Mouse (Mus musculus) forebrain, embryonic 12.5 days (tissue): Measurements from ENCODE around the gene Zap70. TPM values are rescaled to one million over a fixed set of nuclear protein-coding genes. Genes with fewer than 3 reads are reported as not detected.
"Not testable (repeated sequence)": the region's sequence is repeated elsewhere in the genome, so short reads cannot be mapped to it uniquely, and the experiment has no call there.

ENCODE experiments used
- ATAC-seq: fragments of 200-750 bp; cut with Nextera tagmentation; 2 replicates; pipeline ENCODE4 v1.8.0; 2017; ENCODE audit warnings: moderate TSS enrichment; ENCODE audit not compliant: low FRiP score
- H3K27ac ChIP-seq: fragments of 300-500 bp; sonication (generic); 2 replicates; pipeline ENCODE4 v1.5.1; 2016; ENCODE audit warnings: mild to moderate bottlenecking
- H3K27me3 ChIP-seq: fragments of 300-500 bp; sonication (generic); 2 replicates; pipeline ENCODE4 v1.6.1; 2016; ENCODE audit warnings: mild to moderate bottlenecking
- H3K36me3 ChIP-seq: fragments of 300-500 bp; sonication (generic); replicated peaks from 2 replicates; pipeline ENCODE4 v1.6.1; 2016; ENCODE audit warnings: mild to moderate bottlenecking
- H3K4me1 ChIP-seq: fragments of 300-500 bp; sonication (generic); 2 replicates; pipeline ENCODE4 v1.6.1; 2016
- H3K4me2 ChIP-seq: fragments of 300-500 bp; sonication (generic); 2 replicates; pipeline ENCODE4 v1.6.1; 2016; ENCODE audit warnings: mild to moderate bottlenecking, moderate library complexity
- H3K4me3 ChIP-seq: fragments of 300-500 bp; sonication (generic); replicated peaks from 2 replicates; pipeline ENCODE4 v1.5.1; 2016; ENCODE audit warnings: mild to moderate bottlenecking
- H3K9ac ChIP-seq: fragments of 300-500 bp; sonication (generic); 2 replicates; pipeline ENCODE4 v1.6.1; 2016; ENCODE audit warnings: mild to moderate bottlenecking
- H3K9me3 ChIP-seq: fragments of 300-500 bp; sonication (generic); 2 replicates; pipeline ENCODE4 v1.6.1; 2016
- WGBS: fragments of 180-500 bp; shearing (Covaris S2); methylation state at CpG from one replicate; pipeline ENCODE4 v1.1.7; 2016; 5-methylcytosine and 5-hydroxymethylcytosine counted together
- polyA plus RNA-seq: library from polyadenylated mRNA; unstranded; fragments of >200 nt; fragmentation: Nextera tagmentation; extraction: Ambion mirVana; gene quantifications from 2 replicates; pipeline ENCODE4 v1.2.1, GENCODE M21; 2016

Zap70 gene
- polyA plus RNA-seq, 1 experiment from 2014 or later, result 0.55 TPM

DNA sequence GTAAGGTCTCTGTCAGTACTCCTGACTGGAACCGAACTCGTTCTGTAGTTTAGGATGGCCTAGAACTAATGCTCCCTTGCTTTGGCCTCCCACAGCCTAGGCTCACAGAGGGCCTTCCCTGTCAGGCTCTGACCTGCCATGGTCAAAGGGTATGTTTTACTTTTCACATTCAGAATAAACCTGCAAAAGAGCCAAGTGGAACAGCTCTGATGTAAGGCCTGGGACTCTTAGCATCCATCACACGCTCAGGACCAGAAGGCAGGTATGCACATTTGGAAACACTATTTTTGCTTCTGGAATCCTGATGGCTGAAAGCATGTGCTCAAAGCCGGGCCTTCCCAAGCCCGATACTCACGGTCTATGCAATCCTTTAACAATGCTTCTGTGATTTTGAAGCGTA, 50.2 kb downstream of the Zap70 start:
- Histone ChIP-seq H3K4me1 (no peaks in the 10 kb centered on the region), H3K27me3 (no peaks in the 10 kb centered on the region), H3K9ac (no peak overlapping the region), H3K4me3 (no peak overlapping the region), H3K27ac (no peak overlapping the region), H3K9me3 (no peaks in the 10 kb centered on the region), H3K4me2 (no peak overlapping the region), H3K36me3 (peaks cover 88% of the 10 kb centered on the region)
- WGBS, result 94% methylated on average over 7 of the region's 7 CpGs
- ATAC-seq, result no peak

DNA sequence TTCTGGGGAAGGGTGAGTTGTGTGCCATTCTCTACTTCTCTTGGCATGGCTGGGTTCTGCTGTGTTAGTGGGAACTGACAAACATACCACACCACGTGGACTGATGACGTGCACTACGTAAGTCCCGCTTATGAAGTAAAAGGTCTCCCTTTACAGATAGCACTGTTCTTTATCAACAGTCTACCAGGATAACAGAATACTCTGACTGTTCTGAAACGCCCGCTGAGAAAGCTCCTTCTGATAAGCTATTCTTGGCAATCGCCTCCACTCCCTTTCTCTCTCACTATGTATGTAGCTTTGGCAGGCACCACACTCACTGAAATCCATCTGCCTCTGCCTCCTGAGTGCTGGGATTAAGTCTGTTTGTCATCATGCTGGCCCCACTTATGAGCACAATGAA, 51.8 kb downstream of the Zap70 start:
- Histone ChIP-seq H3K9me3 (no peaks in the 10 kb centered on the region), H3K4me1 (no peaks in the 10 kb centered on the region), H3K27ac (no peak overlapping the region), H3K36me3 (peaks cover 88% of the 10 kb centered on the region), H3K27me3 (no peaks in the 10 kb centered on the region), H3K4me3 (no peak overlapping the region), H3K9ac (no peak overlapping the region), H3K4me2 (no peak overlapping the region)
- no peak for ATAC-seq
- WGBS, result 92% methylated on average over 7 of the region's 7 CpGs

DNA sequence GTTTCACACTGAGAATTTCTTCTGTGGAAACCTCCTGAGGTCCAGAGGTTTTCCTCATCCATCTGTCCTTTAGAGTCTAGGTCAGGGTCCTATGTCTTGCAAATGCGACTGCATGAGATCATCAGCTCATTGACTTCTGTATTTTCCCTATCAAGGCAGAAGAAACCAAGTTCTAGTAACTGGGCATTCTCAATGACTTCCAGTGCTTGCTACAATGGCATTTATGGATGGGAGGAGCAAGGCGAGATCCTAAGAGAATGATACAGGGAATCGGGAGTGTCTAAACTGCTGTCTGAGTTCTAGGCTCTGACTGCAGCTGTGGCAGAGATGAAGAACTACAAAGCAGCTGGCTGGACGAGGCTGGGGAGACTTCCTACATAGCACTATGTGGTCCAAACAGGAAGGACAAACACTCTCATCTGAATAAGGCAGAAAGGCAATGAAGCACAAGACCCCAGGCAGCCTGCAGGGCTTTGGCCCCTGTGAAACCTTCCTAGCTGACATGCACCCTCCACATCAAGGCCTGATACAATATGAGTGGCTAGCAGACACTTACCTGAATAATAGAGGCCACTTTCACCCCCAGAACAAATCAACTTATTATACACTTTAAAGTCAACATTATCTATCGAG, 52.8 kb downstream of the Zap70 start:
- no peaks in the 10 kb centered on the region for H3K27me3 ChIP-seq
- no peak for ATAC-seq
- H3K4me3 ChIP-seq, result no peak overlapping the region
- no peaks in the 10 kb centered on the region for H3K4me1 ChIP-seq
- no peak overlapping the region for H3K4me2 ChIP-seq
- no peaks in the 10 kb centered on the region for H3K9me3 ChIP-seq
- WGBS, result 83% methylated on average over 5 of the region's 5 CpGs
- H3K27ac ChIP-seq, result no peak overlapping the region
- H3K9ac ChIP-seq, result no peak overlapping the region
- peaks cover 85% of the 10 kb centered on the region for H3K36me3 ChIP-seq

DNA sequence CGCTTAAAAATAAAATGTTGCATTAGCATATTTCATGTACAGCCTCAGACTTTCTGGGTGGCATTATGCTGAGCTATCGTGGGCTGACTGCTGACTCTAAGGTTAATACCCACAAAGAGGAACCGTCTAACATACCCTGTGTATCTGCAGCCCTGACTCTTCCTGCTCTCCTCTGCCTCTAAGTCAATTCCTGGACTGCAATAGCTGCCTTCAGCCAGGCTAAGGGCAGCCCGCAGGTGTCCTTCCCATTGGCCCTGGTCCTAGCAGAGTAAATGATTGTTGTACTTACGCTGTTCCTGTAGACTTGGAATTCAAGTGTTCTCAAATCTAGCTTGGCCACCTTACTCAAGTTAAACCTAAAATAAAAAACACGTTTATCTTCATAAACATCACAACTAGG, 53.6 kb downstream of the Zap70 start:
- Histone ChIP-seq H3K4me1 (no peaks in the 10 kb centered on the region), H3K4me2 (no peak overlapping the region), H3K27ac (no peak overlapping the region), H3K9ac (no peak overlapping the region), H3K27me3 (no peaks in the 10 kb centered on the region), H3K9me3 (no peaks in the 10 kb centered on the region), H3K4me3 (no peak overlapping the region), H3K36me3 (peaks cover 82% of the 10 kb centered on the region)
- WGBS, result 92% methylated on average over 6 of the region's 6 CpGs
- ATAC-seq, result no peak

DNA sequence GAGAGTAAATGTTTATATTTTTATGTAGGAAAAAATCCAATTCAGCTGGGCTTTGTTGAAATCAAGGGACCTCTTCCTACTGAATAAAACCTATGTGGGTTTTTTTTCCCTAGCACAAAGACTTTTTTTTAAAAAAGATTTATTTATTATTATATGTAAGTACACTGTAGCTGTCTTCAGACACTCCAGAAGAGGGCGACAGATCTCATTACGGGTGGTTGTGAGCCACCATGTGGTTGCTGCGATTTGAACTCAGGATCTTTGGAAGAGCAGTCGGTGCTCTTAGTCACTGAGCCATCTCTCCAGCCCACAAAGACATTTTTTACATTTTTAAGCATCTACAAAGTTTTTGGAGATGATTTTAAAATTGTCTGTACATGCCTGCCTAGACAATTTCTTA, 60.3 kb downstream of the Zap70 start:
- H3K4me1 ChIP-seq, H3K4me2 ChIP-seq, H3K9ac ChIP-seq, H3K27me3 ChIP-seq, ATAC-seq, H3K9me3 ChIP-seq, H3K27ac ChIP-seq, H3K4me3 ChIP-seq: not testable (repeated sequence)
- H3K36me3 ChIP-seq, result peaks cover 70% of the 10 kb centered on the region
- 92% methylated on average over 4 of the region's 4 CpGs for WGBS

DNA sequence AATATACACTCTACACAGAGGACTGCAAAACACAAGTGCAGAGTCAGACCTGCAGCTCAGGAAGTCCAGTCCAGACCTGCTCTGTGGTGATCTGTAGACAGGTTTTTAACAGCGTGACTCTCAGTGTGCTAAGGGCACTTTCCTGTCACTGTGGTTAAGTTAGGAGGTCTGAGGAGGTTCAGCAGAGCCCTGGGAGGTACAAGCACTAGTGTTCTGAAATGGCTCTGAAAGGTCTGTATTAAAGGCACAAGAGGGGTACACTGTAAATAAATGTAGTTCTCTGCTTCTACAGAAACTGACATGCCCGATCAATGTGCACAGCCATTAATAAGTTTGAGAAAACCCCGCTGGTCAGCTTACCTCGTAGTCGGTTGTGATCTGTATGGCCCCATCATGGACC, 62.8 kb downstream of the Zap70 start:
- H3K27ac ChIP-seq, result no peak overlapping the region
- 95% methylated on average over 5 of the region's 5 CpGs for WGBS
- no peak for ATAC-seq
- H3K4me2 ChIP-seq, result no peak overlapping the region
- no peak overlapping the region for H3K9ac ChIP-seq
- no peak overlapping the region for H3K4me3 ChIP-seq
- H3K4me1 ChIP-seq, result no peaks in the 10 kb centered on the region
- peaks cover 56% of the 10 kb centered on the region for H3K36me3 ChIP-seq
- H3K27me3 ChIP-seq, result no peaks in the 10 kb centered on the region
- H3K9me3 ChIP-seq, result no peaks in the 10 kb centered on the region

DNA sequence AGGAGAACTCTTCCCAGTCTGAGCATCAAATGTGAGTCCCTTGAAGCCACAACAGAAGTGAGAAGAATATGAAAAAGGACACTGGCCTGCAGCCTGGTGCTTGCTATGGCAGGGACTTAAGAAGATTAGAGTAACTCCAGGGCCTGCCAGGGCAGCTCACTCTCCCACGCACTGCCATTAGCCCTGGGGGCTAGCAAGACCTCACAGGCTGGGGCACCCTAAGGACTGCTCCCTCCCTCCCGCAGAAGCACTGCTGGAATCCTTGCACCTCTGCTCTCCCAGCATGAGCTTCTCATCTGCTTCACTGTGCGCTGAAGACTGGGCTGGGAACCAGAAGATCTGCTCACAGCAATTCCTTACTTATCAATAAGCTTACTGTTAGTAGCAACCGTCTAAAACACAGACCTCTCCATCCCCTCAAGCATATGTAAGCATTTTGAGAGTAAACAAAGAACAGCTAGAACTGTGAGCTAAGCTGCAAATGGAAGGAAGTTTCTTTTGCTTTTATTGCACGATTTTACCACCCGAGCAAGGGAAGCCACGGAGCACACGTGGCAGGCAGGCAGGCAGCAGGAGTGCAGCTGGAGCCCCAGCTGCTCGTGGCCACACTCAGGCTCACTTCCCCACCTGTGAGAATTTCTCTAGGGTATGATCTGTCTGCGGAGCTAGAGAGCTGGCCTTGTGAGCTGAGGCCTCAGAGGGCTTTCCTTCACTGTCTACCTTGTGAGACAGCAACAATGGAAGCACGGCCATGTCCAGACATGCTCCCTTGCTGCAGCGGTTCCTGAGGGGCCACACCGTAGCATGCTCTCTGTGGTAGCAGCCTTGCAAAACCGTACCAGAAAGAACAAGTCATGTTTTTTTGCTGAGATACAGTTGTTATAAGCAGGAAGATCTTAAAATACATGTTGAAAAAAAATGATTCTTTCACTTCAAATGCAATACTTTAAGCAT, 69.6 kb downstream of the Zap70 start:
- Histone ChIP-seq H3K4me3 (no peak overlapping the region), H3K27ac (0 out of 2 replicates have a peak overlapping the region, but pooled peaks have one; percentile 5), H3K27me3 (no peaks in the 10 kb centered on the region), H3K4me2 (no peak overlapping the region), H3K4me1 (0 out of 2 replicates have a peak, but pooled peaks cover 1% of the 10 kb centered on the region), H3K9me3 (no peaks in the 10 kb centered on the region), H3K9ac (no peak overlapping the region), H3K36me3 (peaks cover 46% of the 10 kb centered on the region)
- ATAC-seq, result no peak
- 64% methylated on average over 14 of the region's 14 CpGs for WGBS

Other genes with a start within 250 kb of the Zap70 start
- gene Cnnm3, start 249.9 kb upstream of the Zap70 start, polyA plus RNA-seq, result 3.4 and 4.5 TPM in 2 replicates
- gene Ankrd23, start 224.9 kb upstream of the Zap70 start, polyA plus RNA-seq, result 14.8 and 15.0 TPM in 2 replicates
- gene Gm42417, start 222.4 kb upstream of the Zap70 start, polyA plus RNA-seq, result 0.50 TPM in 1 of 2 replicates, not detected in the other
- gene Ankrd39, start 214.4 kb upstream of the Zap70 start, polyA plus RNA-seq, result 16.7 and 17.9 TPM in 2 replicates
- 29.8 and 31.7 TPM in 2 replicates for gene Sema4c, start 203.4 kb upstream of the Zap70 start, polyA plus RNA-seq
- 0.18 TPM in 1 of 2 replicates, not detected in the other for gene Fam178b, start 78.6 kb upstream of the Zap70 start, polyA plus RNA-seq
- gene Cox5b, start 70.3 kb upstream of the Zap70 start, polyA plus RNA-seq, result 447 and 453 TPM in 2 replicates
- 0.41 TPM in 1 of 2 replicates, not detected in the other for gene 4933424G06Rik, start 51.6 kb upstream of the Zap70 start, polyA plus RNA-seq
- 102 and 105 TPM in 2 replicates for gene Actr1b, start 47.4 kb upstream of the Zap70 start, polyA plus RNA-seq
- 19.6 and 20.4 TPM in 2 replicates for gene Tmem131, start 181.9 kb downstream of the Zap70 start, polyA plus RNA-seq